Mouse (Mus musculus) neural tube, embryonic 14.5 days (tissue): ENCODE measurements around the gene Prkra. TPM values are rescaled to one million over a fixed set of nuclear protein-coding genes. Genes with fewer than 3 reads are reported as not detected.

Experiments used
- polyA plus RNA-seq: library from polyadenylated mRNA; unstranded; fragments of >200 nt; fragmentation: Nextera tagmentation; extraction: Ambion mirVana; gene quantifications from 2 replicates; pipeline ENCODE4 v1.2.1, GENCODE M21; 2014

The Prkra gene
- polyA plus RNA-seq, 1 experiment from 2014 or later: 120 TPM

Other genes with a start within 250 kb of the Prkra start
- 42.5 and 49.4 TPM in 2 replicates for gene Osbpl6, start 241.5 kb downstream of the Prkra start, polyA plus RNA-seq
- gene Pjvk, start 461 bp upstream of the Prkra start, polyA plus RNA-seq: 0.73 and 0.92 TPM in 2 replicates
- 9.0 and 23.0 TPM in 2 replicates for gene Fkbp7, start 25.1 kb upstream of the Prkra start, polyA plus RNA-seq
- 11.4 and 14.5 TPM in 2 replicates for gene Plekha3, start 27.3 kb upstream of the Prkra start, polyA plus RNA-seq